Mouse (Mus musculus): ENCODE results near the gene Pygl. TPM values are rescaled to one million over a fixed set of nuclear protein-coding genes. Genes with fewer than 3 reads are reported as not detected.

Pygl gene
- total RNA-seq (2021) (100 to 1,000 TPM in 1 of 2 experiments, 10 to 100 TPM in 1; 94.6 to 157 TPM), polyA plus RNA-seq (2012; rRNA removed) (58.7 and 87.6 TPM in 2 replicates)
- long read RNA-seq, transcript Pygl-201 (20 exons, 2,825 nt), result major isoform, 88 of 99 reads
- long read RNA-seq, partial matches to known transcripts, result 7 of 99 reads
- long read RNA-seq, other reads (novel, unspliced or antisense), result 4 of 99 reads

DNA sequence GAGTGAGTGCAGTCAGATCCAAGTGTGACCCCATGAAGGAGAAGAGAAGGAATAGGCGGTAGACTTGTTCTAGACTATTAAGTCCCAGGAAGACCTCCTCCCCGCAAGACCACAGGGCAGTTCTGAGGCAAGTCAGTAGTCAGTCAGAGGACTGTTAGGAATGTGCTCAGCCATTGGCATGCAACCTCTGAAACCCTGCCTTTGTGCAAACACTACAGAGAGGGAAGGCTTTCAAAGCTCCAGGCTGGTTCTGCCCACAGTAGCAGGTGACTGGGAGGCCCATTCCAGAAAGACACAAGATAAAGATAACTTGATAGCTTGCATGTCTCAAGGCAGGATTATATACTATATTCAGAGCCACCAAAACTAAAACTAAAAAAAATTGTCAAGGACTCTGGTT lies at the start of gene Pygl:
Gene Pygl, minus strand, starts transcription at position 195 of the 400 bp plus-strand sequence.
- DNase-seq, result no peak

DNA sequence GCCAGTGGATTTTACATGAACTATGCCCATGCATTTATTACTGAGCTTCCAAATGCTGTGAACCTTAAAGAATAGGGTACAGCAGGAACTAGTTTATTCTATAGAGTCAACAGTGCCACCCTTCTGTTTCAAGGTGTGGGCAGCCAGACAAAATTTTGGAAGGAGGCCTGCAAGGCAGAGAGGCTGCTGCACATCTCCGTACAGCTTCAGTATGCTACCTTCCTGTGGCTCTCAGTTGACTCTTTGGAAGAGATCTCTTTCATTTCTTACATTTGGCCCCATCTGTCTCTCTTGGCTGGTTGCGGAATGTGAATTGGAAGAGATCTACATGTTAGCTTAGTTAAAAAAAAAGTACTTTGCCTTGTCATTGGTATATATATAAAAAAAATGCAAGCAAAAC lies 49.6 kb upstream of the Pygl start:
- no peak for DNase-seq

DNA sequence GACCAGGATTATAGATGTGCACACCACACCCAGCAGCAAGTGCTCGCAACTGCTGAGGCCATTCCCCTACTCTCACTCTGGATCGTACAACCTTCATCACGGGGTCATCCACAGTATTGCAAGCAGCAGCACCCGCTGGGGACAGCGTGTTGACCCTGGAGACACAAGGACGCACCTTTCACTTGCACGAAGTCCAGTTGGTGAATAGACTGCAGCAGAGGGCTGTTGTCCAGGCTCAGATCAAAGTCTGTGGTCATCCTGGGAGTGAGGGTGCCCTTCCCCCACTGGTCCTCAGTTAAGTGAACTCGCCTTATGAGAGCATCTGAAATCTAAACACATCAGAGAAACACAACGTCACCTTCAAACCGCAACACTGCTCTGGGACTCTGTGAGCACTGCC lies 49.1 kb upstream of the Pygl start:
- no peak for DNase-seq

DNA sequence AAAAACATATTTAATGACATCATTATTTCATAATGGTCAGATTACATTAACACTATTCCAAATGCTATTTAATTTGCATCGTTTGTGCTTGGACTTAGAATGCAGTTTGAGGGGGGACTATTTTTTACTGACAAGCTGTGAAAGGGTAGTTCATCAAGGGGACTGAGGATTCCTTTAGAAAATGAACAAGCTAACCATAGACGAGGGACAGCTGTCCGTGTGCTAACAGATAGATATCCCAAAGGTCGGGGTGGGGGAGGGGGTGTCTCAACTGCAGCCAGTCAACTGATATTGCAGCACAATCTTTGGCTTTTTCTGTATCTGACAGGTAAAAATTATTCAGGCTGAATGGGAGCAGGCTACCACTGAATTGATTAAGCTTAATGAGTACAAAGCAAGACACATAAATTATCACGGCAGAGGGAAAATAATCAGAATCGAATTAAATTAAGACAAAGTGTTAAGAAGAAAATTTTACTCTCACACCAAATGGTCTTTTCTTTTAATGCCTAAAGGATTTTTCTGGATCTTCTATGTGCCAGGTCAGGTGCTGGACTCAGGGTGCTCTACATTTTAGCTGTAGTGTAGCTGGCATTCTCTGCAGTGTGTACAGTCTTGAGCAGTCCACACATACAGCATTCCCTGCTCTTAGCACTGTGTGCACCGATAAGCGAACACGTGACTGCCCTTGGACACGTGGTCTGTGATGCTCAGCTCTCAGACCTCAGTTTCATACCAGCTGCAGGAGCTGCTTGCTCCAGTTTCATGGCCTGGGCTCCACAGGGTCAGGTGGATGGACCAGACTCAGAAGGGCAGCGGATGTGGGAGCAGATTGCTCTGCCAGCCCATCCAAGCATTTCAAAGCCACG lies 46.0 kb upstream of the Pygl start:
- DNase-seq, result no peak

DNA sequence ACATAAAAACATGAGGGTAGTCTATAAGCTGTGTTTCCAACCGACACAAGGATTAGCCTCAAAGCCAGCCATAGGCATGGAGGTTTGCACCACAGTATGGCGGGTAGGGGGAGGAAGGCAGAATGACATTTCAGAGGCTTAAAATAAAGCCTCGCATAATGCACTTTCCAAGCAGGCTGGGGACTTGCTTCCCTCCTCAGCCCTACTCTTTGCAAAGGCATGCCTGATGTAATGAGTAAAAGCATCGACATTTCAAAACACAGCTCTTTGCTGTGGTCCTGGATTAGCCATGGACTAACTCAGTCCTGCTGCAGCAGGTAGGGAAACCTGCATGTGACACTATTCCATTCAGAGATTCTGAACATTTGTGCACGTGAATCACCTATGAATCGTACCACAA lies 38.4 kb upstream of the Pygl start:
- no peak for DNase-seq

DNA sequence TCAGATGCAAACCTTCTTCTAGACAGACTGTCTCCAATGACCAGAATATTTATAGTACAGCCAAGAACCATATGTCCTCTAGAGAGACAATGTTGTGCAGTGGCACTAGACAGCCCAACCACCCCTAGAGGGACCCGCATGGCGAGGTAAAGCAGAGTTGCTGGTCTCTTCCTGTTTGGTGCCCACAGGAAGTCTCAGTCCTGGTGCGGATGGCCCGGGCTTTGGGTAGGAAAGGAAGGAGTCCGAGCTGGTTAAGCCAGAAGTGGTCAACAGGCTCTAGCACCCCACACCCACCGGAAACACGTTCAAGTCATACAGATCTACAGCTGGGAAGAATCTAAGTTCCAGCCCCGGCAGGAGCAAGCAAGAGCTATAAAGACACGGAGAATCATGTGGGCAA lies 36.0 kb upstream of the Pygl start:
- no peak for DNase-seq

DNA sequence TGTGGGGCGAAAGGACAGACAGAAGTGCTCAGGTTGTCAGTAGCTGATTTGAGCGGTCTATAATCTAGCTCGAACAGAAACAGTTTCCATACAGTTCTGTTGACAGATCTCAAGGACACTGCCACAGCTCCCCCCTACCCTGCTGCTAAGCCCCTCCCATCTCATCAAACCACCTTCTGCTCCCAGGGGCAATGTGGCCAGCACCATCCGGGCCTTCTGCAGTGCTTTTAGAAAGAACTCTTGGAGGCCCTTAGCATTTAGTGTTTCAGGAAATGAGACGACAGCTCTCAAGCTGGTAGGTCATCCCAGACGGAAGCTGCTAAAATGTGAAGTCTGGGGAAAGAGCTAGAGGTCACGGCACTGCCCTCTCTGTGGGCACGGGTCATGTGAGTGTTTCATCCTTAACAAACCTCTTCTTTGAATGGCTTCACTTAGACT lies 35.2 kb upstream of the Pygl start:
- DNase-seq, result no peak

DNA sequence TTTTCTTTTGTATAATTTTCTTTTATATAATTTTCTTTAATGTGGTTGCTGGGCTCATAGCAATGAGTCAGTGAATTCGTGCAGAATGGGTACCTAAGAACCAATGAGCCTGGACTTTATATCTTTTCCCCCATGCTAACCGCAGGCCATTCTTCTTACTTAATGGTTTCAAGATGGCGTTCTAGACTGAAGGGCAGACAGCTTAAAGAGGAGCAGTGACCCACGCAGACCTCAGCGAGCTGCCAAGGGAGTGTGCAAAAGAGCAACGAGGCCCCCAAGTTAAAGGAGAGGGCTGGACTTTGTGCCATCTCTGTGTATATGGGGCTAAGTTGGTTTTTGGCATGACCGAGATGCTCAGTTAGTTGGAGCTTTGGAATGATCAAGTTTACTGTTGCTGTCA lies 32.4 kb upstream of the Pygl start:
- no peak for DNase-seq

DNA sequence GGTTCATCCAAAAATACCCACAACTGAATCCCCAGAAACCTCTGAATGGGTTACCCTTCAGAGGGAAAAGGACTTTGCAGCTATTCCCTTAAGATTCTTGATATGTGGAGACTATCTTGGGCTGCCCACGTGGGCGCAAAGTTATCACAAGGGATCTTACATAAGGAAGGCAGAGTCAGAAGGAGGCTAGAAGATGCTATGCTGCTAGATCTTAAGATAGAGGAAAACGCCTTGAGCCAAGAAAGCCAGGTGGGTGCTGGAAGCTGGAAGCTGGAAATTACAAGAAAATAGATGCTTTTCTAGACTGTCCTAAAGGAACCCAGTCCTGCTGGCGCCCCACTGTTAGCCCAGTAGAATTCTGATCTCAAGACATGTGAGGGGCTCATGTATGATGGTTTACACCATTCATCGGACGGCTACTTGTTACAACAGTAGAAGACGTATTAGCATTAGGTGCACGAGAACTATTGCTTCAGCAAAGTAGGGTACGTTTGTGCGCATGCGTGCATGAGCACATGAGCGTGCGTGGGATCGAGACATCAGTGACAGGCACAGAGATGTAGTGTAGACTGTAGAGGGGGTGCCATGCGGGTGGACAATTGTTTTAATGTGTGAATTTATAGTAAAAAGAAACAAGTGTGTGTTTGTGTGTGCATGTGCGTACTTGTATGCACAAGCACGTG lies 31.1 kb upstream of the Pygl start:
- DNase-seq, result no peak

DNA sequence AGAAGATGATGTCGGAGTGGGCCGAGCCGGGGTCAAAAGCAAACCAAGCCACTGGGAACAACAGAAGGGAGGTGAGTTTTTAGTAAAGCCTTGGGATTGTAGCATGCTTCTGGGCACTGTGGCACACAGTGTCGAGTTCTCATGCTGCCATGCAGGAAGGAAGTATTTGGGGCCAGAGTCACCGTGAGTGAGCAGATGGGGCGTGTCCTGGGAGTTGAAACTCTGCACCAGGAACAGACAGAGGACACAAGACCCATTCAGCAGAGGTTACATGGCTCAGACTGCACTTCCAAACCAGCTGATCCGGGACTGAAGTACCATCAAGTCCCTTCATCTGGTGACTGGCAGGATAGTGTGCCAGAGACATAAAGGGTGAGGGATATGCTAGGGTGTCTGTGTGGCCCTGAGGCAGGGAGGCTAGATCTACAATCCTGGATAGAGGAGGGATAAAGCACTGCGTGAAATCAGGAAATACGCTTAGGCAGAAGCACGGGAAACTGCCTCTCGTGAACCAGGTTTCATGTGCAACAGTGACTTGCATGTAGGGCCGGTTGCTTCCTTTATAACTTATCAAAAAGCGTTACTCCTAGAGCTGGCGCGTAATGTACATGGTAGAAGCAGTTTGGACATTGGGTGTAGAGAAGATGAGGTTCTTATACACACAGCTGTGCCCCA lies 20.1 kb upstream of the Pygl start:
- no peak for DNase-seq

DNA sequence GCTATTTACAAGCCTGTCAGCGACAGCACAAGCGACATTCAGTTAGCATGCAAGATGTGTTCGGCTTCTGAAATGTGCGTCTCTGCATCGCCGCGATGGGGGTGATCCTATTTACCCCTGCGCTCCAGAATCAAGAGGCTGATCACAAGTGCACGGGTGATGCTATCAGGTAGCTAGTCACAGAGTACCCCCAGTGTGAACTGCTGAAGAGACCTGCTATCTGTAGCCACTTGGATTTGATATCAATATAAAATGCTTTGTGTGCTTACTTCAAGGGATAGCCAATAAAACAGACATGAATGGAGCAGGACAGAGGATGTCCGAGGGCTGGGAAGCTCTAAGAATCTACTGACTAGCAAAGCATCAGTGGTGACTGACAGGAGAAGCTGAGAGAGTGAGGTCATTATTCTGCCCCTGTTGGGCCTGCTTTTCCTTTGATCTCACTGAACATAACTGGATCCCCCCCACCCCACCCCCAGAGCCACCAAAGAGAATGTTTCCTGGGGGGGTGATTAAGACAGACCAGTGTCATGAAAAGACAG lies 18.4 kb upstream of the Pygl start:
- no peak for DNase-seq

DNA sequence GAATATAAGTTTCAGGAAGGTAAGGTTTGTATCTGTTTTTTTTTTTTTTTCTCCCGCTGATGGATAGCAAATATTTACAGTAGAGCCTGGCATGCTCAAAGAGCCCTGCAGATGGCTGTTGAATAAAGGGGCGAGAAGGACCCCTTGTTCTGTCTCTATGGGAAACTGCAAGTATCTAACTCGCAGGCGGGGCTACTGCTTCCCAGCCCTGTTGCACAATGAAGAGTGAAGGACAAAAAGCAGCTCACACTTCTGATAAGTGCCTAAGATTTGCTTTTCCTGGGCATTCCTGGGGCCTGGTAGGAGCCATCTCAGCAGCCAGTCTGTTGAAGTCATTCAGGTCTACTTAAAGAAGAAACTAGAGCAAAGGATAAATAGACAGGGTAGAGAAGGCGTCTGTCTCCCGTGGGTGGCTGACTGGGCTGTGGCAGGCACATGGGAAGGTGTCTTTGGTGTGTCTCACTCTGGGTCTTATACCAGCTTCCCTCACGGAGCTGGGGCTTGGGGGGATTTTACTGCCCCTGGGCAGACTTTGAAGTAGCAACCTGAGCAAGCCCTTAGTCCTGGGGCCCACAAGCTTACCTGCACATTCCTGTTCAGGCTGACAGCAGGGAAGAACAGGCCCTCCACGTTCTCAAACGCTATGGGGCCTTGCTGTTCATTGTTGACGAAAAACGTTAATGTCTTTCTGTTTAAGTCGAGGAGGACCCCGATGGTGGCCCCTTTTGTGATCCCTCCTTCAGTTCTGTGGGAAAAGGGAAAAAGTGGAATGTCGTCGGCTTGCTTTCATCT lies 16.6 kb upstream of the Pygl start:
- no peak for DNase-seq

DNA sequence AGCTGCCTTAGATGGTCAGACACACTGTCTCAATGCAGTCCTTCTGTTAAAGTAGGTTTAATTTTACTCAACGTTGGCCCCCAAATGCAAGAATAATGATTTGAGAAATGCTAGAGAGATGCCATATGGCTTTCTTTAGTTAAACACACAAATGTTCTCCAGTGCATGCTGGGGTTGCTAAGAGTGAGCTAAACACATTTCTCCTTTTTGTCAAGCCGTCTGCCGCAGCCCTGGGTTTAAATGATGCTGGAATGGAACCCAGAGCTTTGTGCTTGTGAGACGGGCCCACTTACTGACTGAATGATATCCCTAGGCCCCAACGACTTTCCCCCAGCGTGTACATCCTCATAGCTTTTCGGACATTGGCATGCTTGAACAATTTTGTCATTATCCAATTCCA lies 11.3 kb upstream of the Pygl start:
- DNase-seq, result no peak

DNA sequence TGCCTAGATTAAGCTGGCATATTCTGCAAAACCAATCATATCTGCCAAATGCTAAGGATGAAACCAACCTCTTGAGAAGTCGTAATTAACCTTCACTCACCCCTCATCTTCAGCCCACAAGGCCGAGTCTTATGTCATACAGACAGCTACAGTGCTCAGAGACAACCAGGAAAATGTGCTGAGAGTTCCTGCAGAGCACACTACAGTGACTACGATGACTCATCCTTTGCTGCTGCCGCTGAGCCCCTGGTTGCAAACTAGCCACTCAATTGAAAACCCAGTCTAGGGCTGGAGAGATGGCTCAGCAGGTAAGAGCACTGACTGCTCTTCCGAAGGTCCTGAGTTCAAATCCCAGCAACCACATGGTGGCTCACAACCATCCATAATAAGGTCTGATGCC lies 8.5 kb upstream of the Pygl start:
- peak; percentile 18 for DNase-seq

DNA sequence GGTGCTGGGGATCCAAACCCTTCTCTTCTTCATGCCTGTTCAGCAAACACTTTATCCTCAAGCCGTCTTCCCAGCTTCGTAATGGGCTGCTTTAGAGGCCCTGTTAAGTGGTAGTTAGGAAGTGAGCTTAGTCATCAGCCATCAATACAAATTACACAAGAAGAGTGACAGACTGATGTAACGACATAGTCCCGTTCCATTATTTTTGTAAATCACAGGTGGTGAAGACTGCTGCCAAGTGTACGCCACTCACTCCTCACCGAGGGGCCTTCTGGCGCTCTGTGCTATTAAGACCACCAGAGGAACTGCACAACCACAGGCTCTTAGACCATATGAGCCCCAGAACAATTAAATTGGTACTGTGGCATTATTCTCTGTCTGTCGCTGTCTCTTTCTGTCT lies 7.3 kb upstream of the Pygl start:
- DNase-seq, result no peak

DNA sequence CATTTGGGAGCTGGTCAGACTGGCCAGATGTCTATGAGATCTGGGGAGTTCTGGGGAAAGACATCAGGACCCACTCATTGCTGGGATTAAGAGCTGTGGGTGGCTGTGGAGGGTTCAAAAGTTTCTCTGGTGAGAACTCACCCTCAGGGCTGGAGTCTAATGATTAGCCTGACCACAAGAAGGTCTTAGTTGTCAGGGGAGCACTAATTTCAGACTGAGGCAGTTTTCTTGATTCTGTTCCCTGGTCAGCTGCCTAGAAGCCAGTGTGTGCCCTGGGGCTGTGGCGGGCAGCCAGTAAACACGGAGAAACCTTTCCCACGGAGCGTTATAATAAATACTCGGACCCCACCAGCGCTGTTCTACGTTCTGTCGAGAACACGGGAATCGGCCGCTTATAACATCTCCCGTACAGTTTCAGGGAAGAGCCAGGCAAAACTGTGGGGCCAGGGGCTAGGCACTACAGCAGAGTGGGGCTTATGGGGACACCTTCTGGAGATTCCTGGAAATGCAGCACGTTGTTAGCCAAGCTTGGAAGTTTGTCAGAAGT lies 3.7 kb upstream of the Pygl start:
- DNase-seq, result peak; percentile 69

DNA sequence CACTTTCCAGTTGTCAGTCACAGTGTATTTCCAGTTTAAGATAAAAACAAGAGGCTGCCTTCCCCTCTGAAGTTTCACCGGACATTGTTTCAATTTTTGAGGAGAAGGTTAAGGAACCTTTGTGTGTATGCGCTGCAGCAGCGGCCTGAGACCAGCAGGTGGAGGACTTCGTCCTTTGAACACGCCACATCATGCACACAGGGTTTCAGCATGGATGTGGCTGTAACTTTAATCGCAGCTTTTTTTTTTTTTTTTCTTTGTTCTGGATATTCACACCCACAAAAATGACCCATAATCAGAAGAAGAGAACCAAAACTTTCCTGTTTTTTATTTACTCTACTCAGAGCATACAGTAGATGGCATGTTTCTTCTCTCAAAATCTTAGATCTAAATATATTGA lies 3.1 kb upstream of the Pygl start:
- peak; percentile 45 for DNase-seq

DNA sequence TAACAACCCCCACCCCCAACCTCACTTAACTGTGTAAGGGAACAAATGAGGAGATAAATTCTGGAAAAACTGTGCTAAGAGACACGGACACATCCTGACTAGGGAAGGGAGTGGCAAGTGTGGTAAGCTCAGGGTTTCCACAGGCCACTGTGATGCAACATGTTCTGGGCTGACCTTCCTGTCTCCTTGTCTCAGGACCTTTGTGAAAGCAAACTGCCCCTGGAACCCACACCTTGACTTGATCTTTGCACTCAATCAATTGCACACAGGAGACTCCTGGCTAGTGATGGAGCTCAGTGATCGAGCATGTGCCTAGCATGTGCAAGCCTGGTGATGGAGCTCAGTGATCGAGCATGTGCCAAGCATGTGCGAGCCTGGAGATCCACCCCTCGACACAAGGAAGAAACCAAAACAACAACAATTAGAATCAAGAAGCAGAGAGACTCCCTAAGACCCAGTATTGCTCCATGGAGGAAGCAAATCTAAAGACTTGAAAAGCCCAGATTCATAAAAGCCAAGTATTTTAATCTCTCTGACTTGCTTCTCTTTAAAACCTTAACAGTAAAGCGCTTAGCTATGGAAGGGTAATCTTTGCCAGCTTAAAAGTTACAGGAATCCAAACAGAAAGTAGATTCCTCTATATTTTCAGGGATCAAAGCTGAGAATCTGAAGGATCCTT lies 2.5 kb upstream of the Pygl start:
- DNase-seq, result peak; percentile 48

DNA sequence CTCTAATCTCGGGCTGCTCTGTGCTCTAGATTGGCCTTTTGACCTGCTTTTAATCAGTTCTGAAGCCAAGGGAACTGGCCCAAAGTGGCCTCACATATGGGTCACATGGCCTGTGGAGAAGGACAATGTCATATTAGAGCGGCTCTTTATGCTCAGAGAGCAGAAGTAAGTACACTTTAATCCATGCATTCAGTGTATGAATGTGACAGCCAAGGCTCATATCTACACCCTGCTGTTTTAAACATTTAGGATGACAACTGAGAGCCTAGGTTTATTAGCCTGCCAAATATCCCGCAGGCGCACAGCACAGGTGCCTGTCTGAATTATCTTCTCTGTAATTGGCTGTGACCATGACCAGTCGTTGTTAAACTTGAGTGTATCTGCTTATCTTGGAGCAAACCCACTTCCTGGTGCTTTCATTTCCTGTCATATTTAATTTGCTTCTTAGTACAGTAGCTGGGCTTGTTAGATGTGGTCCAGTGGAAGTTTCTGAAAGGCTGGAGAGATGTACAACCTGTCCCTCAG lies 794 bp upstream of the Pygl start:
- DNase-seq, result peak; percentile 24

DNA sequence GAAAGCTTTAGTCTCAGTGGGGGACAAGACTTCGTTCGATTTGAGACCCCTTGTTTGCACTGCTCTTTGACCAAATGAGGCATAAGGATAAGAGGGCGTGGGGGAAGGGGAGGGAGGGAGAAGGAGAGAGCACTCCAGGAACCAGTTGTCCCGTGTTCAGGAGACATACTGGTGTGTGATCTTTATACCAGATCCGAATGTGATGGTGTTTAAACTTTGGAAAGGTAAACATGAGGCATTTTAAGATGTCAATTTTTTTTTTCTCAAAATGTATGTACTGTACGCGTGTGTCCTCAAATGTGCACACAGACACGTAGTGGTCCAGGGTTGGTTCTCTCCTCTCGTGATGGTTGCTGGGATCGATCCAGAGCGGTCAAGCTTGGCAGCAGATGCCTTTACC lies 3.1 kb downstream of the Pygl start:
- DNase-seq, result no peak
